Mouse (Mus musculus): ENCODE measurements around the gene Tmem51.

The Tmem51 gene

DNA sequence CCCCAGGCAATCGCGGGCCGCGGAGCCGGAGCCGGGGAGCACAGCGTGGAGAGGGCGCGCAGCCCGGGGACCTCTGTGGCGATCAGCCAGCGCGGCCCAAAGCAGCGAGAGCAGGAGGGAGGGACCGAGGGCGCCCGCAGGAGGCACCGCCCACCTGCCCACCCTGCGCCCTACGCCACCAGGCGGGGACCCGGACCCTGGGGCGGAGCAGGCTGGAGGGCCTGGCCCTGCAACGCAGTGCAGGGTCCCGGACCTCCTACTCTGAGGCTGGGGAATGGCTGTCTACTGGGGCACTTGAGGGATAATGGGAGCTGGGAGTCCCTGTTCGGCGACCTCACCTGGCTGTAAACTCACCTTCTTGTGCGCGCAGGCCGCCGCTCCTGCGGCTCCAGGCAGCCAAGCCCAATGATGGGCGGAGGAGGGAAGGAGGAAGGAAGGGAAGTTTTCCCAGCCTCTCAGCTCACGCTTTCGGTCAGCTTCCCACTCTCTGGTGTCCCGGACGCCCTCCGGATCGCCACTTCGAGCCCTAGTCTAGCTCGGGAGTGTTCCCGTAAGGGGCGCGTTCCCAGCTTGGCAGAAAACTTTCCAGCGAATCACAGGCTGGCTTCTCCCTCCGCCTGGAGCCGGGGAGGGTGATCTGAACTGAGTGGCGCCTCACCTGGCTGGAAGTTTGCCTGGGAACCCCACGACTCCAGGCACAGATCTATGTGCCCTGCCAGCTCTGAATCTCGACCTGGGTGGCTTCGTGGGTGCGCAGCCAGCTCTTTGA is at the start of gene Tmem51:
Tmem51 (minus strand) TSS at position 174 of the 769 bp plus-strand sequence.
- DNase-seq (ENCODE audit: low read depth): no peak

DNA sequence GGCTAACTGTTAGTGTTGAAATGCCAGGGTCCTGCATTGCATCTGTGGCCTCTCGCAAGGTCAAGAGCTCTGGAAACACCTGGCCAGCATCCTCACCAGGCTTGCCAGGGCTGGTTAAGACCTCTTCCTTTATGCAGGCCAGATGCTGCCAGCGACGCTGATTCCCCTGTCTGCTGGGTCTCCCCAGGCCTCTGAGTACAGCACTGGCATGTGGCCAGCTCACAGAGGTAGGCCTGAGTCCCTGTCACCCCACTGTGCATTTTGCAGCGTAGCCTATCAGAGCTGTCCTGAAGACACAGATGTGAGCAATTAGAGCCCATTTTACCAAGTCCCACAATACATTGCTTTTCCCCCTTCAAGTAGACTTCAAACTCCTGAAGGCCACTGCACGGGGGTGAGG is 46.1 kb upstream of the Tmem51 start:
- no peak for DNase-seq (ENCODE audit: low read depth)

DNA sequence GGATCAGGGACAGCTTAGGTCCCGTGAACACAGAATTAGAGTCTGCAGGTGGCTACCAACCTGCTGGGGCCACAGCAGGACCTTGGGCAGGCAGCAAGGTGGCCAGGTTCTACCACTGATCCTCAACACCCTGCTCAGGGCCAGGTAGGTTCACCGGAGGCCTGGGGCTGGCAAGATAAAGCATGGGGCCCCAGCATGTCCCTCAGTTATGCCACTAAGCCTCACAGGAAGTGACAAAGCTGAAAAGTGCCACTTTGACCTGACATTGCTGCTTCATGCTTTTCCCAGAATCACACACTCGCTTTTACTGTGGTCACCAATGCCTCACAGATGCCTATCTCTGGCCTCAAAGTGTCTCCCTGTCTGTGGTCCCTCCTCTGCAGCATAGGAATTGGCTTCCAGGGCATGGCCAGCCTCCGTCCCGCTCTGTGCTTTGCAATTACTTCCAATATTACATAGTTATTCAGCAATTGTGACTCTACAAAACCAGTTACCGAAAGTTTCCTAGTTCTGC is 43.2 kb upstream of the Tmem51 start:
- peak; percentile 8 for DNase-seq (ENCODE audit: low read depth)

DNA sequence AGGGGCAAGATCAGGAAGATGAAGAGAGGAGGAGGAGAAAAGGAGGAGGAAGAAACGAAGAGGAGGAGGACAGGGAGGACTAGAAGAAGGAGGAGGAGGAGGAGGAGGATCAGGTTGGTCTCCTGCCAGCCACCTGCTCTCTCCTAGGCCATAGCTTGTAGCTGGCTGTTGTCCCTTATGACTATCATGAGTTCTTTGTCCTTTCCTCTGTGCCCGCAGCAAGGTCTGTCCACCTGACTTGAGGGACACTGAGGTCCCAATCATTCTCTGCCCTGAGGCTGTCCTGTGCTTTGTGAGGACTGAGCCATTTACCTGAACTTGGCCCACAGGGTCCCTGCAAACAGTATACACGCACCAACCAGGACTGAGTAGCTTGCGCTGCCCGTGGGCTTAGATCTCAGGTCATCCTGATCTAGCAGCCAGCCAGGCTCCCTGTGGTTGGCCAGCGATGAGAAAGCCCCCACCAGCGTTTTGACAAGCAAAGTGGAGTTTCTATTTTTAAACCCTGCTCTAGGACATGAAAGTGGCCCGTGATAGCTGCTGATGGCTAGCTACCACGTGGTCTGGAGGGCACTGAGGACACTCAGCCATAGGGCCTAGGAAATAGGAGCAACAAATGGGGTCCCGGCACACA is 42.7 kb upstream of the Tmem51 start:
- no peak for DNase-seq (ENCODE audit: low read depth)

DNA sequence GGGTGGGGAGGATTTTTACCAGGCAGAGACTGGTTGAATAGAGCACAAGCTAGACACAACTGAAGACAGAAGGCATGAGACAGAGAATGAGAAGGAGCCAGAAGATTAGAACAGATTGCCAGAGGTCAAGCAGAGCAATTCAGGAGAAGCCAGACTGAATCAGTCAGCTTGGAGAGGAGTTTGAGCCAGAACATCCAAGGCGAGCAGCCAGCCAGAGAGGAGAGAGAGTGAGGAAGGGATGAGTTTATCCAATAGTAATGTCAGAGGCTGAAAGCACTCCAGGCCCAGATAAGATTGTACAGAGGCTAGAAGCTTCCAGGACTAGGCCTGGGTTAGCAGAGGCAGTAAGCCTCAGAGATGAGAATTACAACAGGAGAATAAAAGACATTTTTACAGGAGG is 37.1 kb upstream of the Tmem51 start:
- DNase-seq (ENCODE audit: low read depth): no peak

DNA sequence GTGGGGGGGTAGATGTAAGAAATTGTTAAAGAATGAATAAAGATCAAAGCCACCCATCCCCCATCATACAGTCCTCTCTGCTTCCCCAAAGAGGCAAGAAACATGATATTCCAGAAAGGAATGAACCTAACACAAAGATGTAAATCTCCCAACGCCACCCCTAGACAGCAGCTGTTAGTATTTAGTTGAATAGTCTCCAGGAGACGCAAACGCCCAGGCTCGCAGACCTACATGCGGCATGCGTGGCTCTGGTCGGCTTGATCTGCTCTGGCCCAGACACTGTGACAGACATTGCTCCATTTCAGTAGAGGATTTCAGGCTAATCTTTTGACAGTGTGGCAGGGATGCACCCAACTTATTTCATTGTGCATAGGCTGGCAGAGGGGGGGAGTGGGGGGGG is 34.4 kb upstream of the Tmem51 start:
- no peak for DNase-seq (ENCODE audit: low read depth)

DNA sequence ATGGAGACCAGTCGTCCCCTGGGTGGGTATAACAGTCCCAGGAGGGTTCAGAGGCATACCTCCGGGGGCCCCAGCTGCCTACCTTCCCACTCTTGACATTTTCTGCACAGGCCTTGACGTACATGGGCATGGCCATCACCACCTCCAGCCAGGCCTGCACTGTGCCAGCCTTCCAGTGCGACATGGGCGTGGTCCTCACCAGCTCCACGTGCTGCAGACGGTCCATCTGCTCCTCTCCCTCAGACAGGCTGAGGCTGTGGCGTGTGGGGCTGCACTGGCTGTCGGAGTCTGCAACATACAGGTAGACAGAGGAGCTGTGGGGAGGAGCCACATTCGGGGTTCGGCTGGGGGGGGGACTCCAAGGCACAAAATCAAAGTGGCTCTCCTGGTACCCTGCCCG is 33.9 kb upstream of the Tmem51 start:
- DNase-seq (ENCODE audit: low read depth): no peak

DNA sequence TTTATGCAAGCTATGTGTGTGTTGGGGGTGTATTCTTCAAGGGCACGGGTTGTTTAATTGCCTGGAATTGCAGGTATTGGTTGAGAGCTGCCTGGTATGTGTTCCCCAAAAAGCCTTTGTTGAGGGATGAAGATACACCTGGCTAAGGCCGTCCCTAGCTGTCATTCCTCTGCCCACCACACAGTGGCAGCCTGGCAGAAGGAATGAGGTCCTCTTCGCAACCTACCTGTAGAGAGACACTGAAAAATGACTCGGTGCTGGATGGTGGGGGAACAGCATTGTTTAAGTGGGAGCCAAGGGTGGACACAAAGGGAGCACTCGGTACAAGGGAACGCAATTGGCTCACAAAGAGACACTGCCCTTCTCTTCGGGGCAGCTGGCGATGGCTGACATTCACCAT is 29.2 kb upstream of the Tmem51 start:
- no peak for DNase-seq (ENCODE audit: low read depth)

DNA sequence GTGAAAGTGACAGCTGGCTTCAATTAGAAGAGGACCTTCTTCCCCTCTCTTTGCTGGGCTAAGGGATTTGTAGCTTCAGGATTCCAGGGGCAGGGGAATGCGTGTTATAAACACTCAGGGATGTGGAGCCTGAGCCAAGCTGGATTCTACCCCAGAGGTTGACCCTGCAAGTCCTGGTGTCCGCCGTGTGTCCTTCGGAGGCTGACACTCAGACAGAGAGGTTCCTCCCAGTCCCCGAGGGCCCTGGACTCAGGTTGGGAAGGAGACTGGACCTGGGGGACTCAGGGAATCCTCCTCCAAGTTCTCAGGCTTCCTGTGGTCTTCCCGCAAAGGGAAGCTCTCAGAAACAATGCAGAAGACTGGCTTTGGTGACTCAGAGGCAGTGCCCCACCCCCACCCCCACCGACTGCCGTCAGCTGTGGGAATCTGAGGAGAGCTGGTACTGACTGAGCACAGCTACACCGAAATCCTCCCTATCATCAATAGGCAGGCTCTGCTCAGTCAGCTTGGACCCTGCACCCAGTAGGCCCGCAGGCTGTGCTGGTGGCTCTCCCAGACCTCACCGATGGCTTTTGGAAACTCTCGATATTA is 19.1 kb upstream of the Tmem51 start:
- DNase-seq (ENCODE audit: low read depth): no peak

DNA sequence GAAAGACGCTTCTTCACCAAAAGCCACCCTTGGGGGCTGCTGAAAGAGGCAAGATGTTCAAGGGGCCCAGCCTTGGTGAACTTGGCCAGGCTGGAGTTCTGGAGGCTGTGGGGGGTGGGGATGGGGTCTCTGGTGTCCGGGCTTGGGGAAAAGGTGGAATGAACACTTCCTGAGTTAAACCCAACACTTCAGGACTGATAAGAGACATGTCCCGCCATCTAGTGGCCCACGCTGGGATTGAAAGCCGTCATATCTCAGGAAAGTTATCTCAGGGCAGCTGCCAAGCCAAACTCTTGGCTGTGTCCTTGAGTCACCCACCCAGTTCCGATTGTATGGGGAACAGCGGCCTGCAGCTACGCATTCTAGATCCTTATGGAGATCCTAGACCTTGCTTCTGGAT is 14.2 kb upstream of the Tmem51 start:
- DNase-seq (ENCODE audit: low read depth): no peak

DNA sequence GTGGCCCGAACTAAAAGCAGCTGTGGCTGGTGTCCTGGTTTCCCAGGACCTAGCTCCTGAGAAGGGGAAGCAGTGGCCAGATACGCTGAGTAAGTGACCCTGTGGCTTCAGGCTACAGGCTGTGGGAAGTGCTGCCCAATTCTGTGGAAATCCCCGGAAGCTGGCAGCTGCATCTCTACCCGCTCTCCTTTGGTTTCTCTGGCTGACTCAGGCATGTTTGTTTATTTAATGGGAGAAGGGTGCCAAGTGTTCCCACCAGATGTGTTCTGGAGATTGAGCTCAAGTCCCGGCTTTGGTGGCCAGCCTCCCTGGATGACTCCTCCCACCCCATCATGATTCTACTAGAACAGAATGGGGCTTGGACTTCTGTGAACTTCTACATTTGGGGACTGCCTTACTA is 13.8 kb upstream of the Tmem51 start:
- no peak for DNase-seq (ENCODE audit: low read depth)

DNA sequence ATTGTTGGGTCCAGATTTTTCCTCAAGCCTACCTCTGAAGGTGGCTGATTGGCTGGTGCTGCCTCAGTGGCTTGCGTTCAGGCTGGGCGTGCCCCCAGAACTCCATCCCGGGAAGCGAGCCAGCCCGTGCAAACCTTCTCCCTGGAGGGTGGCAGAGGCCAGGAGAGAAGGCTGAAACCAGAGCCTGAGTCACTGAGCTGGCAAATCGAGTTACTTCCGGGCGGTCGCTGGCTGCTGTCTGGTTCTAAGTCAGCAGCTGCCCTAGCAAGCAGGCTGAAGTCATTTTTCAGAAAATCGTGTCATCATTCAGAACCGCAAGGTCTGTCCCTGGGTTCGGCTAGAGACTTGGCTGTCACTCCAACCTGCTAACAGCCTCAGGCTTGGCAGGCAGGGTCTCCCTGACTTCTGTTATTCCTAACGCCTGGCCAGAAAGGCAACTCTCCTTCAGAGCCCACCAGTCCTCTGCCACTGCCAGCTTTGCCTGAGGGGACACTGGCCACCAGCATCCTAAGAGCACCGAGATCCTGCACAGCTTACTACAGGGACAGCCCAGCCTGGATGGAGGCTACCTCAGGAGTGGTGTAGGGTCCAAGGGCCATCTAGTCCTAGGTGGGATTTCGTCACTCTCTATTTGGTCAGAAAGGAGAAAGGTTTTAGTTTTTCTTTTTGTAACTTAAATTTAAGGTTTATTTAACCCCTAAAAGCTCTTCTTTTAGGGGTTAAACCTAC is 11.6 kb upstream of the Tmem51 start:
- DNase-seq (ENCODE audit: low read depth): no peak

DNA sequence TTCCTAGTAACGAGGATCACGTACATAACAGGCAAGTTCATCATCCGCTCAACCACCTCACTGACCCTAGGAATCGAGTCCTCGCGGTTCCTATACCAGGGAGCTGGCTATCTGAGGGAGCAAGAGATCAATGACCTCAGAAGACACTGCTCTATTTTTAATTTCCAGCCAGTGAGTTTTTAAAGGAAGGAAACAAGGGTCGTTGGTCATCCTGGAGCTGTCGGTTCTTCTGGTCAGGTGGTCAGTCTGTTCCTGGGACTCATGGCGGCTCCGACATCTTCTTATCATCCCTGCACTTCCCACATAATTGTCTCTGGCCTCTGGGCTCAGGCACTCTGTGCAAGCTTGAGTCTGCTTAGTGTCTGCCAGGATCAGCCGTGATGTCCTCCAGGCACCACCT is 10.3 kb upstream of the Tmem51 start:
- no peak for DNase-seq (ENCODE audit: low read depth)

DNA sequence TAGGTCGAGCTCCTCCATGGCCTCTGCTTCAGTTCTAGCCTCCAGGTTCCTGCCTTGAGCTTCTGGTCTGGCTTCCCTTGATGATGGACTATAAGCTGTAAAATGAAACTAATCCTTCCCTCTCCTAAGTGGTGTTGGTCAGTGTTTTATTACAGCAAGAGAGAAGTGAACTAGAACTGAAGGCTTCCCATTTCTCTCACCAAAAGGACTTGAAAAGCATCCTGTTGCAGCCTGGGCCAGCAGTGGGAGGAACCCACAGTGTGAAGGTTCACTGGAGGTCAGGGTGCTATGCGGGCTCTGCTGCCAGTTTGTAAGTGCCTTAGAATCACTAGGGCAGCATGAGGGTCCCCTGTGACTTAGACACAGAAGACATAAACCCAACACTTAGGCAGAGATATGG is 7.0 kb upstream of the Tmem51 start:
- DNase-seq (ENCODE audit: low read depth): no peak

DNA sequence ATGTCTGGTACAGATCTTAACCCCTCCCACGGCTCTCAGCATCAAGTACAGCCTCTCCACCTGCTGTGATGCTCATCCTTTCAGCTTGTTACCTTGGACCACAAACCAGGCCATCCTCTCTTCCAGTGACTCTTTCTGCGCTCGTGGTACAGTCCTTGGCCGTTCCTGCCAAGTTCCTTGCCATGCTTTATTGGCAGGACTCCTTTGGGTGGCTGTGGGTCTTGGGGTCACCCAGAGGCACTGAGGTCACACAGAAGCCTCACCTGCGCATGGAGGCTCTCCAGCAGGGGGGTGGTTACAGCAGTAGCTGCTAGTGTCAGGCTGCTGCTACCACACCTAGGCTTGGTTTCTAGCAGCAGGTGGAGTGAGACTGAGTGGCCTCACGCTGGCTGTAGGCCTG is 5.9 kb upstream of the Tmem51 start:
- no peak for DNase-seq (ENCODE audit: low read depth)

DNA sequence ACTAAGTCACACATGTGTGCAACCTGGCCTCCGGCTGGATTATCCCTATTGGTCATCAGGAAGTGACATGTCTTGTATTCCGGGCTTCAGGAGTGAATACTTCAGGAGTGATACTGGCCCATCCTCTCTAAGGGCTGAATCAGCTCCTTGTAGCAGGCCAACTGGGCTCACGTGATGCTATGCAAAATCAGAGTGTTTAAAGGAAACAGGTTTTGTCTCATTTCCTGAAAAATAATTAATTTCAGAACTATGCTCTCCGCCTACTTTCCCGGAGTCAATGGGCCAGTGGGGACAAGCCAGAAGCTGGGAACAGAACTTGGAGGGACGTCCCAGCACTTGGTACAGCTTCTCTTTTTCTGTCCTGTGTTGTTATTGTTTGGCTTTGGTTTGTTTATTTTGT is 4.7 kb upstream of the Tmem51 start:
- DNase-seq (ENCODE audit: low read depth): no peak

DNA sequence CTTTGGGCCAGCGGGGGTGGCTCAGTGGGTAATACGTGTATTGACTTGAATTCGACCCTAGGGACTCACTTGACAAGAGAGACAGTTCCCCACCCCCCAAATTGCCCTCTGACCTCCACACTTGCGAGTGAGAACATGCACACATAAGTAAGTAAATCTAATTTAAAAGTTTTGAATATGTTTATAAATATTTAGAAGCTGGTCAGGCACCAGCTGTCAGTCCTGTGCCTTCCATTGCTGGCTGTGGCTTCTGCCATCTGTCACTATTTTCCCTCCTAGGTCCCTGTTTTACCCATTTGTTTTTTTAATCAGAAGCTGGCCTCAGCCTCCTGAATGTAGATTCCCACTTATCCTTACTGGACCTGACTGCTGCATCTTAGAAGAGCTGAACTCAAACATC is 4.3 kb upstream of the Tmem51 start:
- no peak for DNase-seq (ENCODE audit: low read depth)

DNA sequence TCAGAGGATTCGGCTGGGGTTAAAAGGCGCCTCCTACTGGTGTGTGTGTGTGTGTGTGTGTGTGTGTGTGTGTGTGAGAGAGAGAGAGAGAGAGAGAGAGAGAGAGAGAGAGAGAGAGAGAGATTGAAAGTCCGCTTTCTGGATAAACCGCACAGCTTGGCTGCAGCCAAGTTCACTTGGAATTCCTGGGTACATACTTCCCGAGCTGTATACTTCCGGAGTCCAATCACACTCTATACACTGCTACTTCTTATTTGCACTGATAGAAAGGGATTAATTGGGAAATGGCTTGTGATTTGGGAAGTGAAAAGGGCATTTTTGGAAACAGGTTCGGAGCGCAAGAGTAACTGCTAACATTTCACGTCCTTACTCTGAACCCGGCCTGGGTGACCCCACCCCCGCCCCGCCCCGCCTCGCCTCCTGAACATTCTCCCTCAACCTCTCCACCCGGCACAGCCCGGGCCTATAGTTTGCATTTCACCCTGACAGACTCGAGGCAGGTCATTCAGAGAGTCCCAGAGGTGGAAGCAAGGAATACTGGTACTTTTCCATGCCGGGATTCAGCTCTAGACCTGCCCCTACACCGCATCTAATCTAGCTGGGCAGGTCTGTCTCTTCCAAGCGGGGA is 946 bp upstream of the Tmem51 start:
- no peak for DNase-seq (ENCODE audit: low read depth)

DNA sequence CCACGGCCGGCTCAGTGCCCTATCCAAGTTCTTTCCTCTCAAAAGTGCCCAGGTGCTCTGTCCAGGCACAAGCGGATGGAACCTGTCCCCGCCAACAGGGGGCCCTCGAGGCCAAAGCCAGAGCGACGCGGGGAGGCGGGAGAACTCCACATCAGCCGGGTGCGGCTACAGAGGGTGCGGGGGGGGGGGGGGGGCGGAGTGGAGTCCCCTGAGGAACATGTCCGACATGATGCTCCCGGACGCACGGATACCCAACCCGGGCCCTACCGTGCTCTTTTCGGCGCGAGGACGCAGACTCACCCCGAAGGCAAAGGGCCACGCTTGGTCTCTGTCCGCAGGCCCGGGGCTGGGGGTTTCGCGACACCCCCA is 358 bp downstream of the Tmem51 start:
- no peak for DNase-seq (ENCODE audit: low read depth)

DNA sequence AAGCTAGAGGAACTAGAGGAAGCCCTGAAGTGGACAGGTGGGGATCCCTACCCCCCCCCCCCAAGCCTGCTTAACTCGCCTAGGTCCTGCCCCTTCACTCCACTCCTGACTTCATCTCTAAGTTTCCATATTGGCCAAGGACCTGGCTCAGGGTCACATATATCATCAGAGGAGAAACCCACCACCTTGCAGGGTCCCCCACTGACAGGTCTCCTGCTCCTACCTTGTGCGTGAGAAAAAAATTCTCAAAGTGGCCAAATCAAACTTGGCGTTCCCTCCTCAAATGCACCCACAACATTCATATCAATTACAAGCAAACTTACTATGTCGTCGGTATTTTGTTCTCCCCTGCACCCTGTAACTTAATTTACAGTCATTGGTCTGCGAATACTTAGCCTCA is 911 bp downstream of the Tmem51 start:
- no peak for DNase-seq (ENCODE audit: low read depth)

DNA sequence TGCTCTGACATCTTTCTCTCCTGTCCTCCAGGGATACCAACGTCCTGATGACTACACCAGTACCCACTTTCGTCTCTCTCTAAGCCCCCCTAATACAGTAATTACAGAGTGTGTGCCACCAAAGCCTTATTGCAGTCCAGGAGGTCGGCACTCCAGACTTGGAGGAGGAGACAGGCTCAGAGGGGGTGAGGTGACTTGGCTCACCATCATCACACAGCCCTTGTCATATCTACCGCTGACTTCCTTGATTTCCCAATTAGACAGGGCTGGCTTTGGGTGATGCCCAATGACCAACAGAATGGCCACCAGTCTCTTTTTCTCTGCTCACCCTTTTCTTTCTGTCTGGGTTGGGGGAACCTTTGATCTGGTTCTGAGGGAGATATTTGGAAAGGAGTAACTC is 1.4 kb downstream of the Tmem51 start:
- DNase-seq (ENCODE audit: low read depth): no peak

DNA sequence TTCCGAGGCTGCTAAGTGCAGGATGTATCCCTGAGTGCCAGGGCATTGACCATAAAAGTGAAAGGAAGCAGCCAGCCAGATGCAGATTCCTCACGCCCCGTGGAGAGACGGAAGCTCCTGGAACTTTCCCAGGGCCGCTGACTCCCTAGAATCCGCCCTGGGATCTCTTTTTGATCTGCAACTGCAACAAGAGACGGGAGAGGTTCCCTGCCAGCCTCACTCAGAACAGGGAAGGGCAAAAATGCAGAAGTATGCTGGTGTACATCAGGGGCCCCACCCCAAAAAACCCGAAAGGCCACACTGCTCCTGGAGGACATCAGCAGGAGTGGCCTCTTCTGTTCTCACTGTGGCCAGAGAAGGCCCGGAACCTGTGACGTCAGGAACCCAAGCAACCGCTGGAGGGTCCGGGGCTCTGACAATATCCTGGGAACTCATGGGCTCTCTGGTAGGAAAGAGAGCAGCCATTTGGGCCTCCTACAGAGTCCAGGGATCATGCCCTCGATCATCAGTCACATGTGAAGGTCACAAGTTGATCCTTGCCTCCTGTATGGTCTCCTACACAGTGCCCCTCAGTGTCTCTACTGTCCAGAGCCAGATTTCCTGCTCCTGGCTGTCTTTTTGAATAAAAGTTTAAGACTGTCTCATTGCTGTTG is 2.3 kb downstream of the Tmem51 start:
- no peak for DNase-seq (ENCODE audit: low read depth)
